Mouse (Mus musculus) left cerebral cortex, postnatal 10 days (tissue): ENCODE results near the gene Macf1. TPM values are rescaled to one million over a fixed set of nuclear protein-coding genes. Genes with fewer than 3 reads are reported as not detected.
A peak's percentile ranks its signal among the peaks of the same experiment; 100 is the strongest.

Experiments
- DNase-seq, 2 experiments: peaks; one replicate each; pipeline ENCODE4 v3.0.0; 2021 to 2022; ENCODE audit warnings: low spot score in 2 of 2, mixed read lengths in 1 of 2; ENCODE audit errors: extremely low spot score in 1 of 2
- intact Hi-C: fragments of 180-260 bp; cut with DNase I; formaldehyde crosslinking; loops from one replicate; pipeline ENCODE4 v1.15.1; 2025
- total RNA-seq, 2 experiments: library from RNA; stranded (reverse); gene quantifications; 2 replicates each; pipeline ENCODE4 v1.2.3; 2021

Gene Macf1
- total RNA-seq, 2 experiments from 2014 or later: 243 to 256 TPM

GRCm38 (mm10) chr4:123409034-123409692 lies 275.0 kb downstream of the Macf1 start:
- intact Hi-C loops: no loop called here
- no peak for DNase-seq

DNA sequence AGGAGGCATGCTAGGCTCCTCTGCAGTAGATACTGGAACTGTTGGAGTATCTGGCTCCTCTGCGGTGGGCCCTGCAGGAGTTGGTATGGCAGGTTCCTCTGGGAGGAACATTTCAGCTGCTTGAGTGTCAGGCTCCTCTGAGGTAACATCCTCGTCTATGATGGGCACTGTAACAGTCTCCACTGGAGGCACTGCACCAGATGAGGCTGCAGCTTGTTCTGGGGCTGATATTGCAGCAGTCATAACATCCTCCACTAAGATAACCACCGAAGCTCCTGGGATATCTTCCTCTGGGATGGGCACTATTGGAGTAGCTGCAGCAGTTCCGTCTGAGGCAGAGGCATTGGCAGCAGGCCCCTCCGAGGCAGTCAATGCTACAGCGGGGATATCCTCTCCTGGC lies 276.4 kb downstream of the Macf1 start:
- intact Hi-C loops: no loop called here
- no peak for DNase-seq

DNA sequence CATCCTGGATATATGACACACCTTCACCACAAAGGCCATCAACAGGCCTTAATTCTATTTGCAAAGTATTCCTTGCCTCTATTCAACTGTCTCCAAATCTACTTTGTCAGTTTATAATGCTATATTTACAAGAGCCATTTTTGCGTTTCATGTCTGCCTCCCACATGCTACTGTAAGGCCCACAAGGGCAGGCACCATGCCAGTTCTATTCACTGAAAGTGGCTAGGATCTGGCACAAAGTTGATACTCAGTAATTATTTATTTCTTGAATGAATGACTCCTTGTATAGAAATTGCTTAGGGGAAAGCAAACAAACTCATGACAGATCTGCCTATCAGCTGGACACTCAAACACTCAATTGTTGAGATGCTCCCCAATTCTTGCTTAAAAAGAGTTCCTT lies 280.1 kb downstream of the Macf1 start:
- peak in 1 of 2 experiments; percentile 50 for DNase-seq
- intact Hi-C loops: no loop called here

- intact Hi-C loops: no loop called here
- DNase-seq: no peak
These were observed 281.9 kb downstream of the Macf1 start for GRCm38 (mm10) chr4:123402244-123402643.

GRCm38 (mm10) chr4:123401265-123401664 lies 282.9 kb downstream of the Macf1 start:
- DNase-seq: no peak
- intact Hi-C loops: no loop called here

GRCm38 (mm10) chr4:123397643-123398434 lies 286.3 kb downstream of the Macf1 start:
- no peak for DNase-seq
- intact Hi-C loops: no loop called here

DNA sequence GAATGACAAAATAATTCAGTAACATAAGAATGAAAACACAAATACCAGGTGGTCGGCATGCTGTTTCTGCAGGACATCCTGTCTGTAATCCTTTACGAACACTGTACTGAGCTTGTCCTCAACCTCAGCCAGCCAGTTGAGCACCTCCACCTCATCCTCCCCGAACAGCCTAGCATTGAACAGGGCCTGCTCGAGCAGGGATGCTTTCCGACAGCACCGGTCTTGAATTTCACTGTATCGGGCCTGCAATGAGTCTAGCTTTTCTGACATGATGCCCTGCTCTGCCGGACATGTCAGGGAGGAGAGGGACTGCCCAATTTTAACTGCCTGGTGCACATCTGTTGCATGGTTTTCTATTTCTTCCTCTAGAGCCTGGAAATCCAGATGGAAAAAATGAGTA lies 287.1 kb downstream of the Macf1 start:
- no peak for DNase-seq
- intact Hi-C loops: no loop called here

GRCm38 (mm10) chr4:123395435-123396000 lies 288.6 kb downstream of the Macf1 start:
- no peak for DNase-seq
- intact Hi-C loops: no loop called here

DNA sequence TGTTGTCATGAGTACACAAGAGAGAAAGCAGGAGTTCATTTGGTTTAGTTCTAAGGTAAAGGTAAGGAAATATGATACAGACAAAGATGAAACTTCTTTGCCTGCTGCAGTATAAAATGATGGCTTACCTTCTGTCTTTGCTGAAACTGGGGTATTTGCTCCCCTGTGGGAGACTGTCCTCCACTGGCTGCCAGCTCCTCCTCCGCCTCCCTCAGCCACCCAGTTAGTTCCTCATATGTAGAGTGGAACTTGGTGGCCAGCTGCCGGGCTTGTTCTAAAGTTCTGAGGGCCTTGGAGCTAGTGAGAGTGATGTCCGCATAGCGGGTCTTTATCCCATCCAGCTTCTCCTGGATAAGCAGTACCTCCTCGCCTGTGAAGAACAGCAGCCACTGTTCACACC lies 289.3 kb downstream of the Macf1 start:
- DNase-seq: no peak
- intact Hi-C loops: no loop called here

DNA sequence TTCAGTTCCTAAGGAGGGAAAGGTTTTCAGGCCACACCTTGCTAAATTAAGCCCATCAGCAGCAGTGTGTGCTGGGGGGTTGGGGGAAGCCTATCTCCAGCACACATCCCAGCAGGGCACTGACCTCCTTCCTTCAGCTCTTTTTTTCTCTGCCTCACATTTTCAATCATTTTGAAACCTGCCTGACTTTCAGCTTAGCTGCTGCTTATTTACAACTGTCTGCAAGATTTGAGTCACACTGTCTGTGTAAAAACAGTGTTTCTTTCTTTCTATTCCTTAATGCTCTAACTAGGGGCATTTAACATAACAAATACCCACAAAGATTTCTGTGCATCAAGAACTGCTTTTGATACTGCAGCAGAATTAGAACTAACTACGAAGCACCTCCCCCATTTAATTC lies 289.9 kb downstream of the Macf1 start:
- no peak for DNase-seq
- intact Hi-C loops: no loop called here

- intact Hi-C loops: no loop called here
These were observed 291.2 kb downstream of the Macf1 start for GRCm38 (mm10) chr4:123393004-123393403.

GRCm38 (mm10) chr4:123392187-123392586 lies 292.0 kb downstream of the Macf1 start:
- intact Hi-C loops: no loop called here
- no peak for DNase-seq

More at GRCm38 (mm10) chr4:123393004-123393403, 291.2 kb downstream of the Macf1 start:
- DNase-seq: no peak

GRCm38 (mm10) chr4:123385028-123385427 lies 299.1 kb downstream of the Macf1 start:
- intact Hi-C loops: no loop called here

DNA sequence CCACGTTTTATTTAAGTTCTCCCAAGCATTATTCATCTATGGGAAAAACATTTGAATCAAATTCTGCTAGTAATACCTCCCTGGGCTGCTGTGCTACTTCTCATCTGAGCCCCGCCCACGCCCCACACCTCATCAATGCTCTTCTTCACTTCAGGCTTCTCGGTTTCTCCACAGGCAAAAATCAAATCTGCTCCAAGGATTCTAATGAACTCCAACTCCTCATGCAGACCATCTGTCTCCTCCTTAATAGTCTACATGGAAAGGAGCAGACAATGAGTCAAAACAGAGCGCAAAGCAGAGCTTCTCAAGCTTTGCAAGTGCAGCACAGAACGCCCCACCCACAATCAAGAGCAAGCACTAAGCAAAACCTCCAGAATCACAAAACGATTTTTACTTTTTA lies 301.0 kb downstream of the Macf1 start:
- intact Hi-C loops: no loop called here
- no peak for DNase-seq

More at GRCm38 (mm10) chr4:123385028-123385427, 299.1 kb downstream of the Macf1 start:
- DNase-seq: no peak

- intact Hi-C loops: no loop called here
- no peak for DNase-seq
These were observed 302.1 kb downstream of the Macf1 start for GRCm38 (mm10) chr4:123382051-123382450.

GRCm38 (mm10) chr4:123381598-123381997 lies 302.6 kb downstream of the Macf1 start:
- intact Hi-C loops: no loop called here
- no peak for DNase-seq

DNA sequence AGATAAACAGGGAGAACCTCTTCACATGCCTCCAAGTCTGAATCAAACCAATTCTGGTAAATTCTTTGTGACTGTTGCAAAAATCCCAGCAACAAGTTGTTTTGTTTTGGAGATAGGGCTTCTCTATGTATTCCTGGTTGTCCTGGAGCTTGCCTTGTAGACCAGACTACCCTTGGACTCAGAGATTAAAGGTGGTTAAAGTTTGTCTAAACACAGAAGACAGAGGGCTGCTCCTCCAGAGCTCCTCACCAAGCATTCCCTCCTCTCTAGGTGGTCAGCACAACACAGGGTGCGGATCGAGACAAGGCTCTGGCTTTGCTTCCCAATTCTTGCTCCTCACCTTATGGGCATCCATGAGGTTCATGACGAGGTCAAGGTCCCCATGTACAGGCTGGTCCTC lies 308.1 kb downstream of the Macf1 start:
- no peak for DNase-seq
- intact Hi-C loops: loop anchor here (10.0 kb wide), 1 partner anchor 109 kb away; no protein-coding TSS in a partner anchor

GRCm38 (mm10) chr4:123374316-123375008 lies 309.7 kb downstream of the Macf1 start:
- intact Hi-C loops: loop anchor here (10.0 kb wide), 1 partner anchor 110 kb away; no protein-coding TSS in a partner anchor
- DNase-seq: no peak

GRCm38 (mm10) chr4:123363555-123363954 lies 320.6 kb downstream of the Macf1 start:
- intact Hi-C loops: no loop called here
- no peak for DNase-seq
